Mouse (Mus musculus) megakaryocyte, embryonic 14.5 days (primary cell): Measurements from ENCODE around the gene Spag9. TPM values are rescaled to one million over a fixed set of nuclear protein-coding genes. Genes with fewer than 3 reads are reported as not detected.

Experiments used
- H3K27me3 ChIP-seq: replicated peaks from 2 replicates; pipeline ENCODE3; 2012; ENCODE audit warnings: inconsistent platforms
- H3K36me3 ChIP-seq: replicated peaks from 2 replicates; pipeline ENCODE3; 2012; ENCODE audit warnings: low read length, inconsistent platforms, mixed read lengths
- H3K4me1 ChIP-seq: 2 replicates; pipeline ENCODE4 v1.6.1; 2012; ENCODE audit warnings: inconsistent platforms
- H3K4me3 ChIP-seq: replicated peaks from 2 replicates; pipeline ENCODE3; 2012; ENCODE audit warnings: moderate library complexity, mild to moderate bottlenecking, inconsistent platforms
- H3K9me3 ChIP-seq: 2 replicates; pipeline ENCODE4 v1.6.1; 2012; ENCODE audit warnings: inconsistent platforms
- FLI1 ChIP-seq: IDR thresholded peaks from 2 replicates; pipeline ENCODE4 v1.6.1; 2012; ENCODE audit warnings: low read length, inconsistent platforms, mixed read lengths
- GATA1 ChIP-seq: IDR thresholded peaks from 3 replicates; pipeline ENCODE4 v1.6.1; 2012; ENCODE audit warnings: mixed read lengths, low read length, inconsistent platforms, borderline replicate concordance
- polyA plus RNA-seq: library from polyadenylated mRNA; stranded (reverse); fragments of >175 nt; gene quantifications from 2 replicates; pipeline ENCODE4 v1.2.3, GENCODE M21; 2012; ENCODE audit warnings: low replicate concordance; ENCODE audit not compliant: insufficient read depth

Gene Spag9
- polyA plus RNA-seq, 1 experiment: 2.9 TPM

GRCm38 (mm10) chr11:94126701-94127100 lies 130.8 kb downstream of the Spag9 start:
- Histone ChIP-seq H3K4me1 (peaks cover 7% of the 10 kb centered on the region), H3K9me3 (no peaks in the 10 kb centered on the region), H3K27me3 (peaks cover 2% of the 10 kb centered on the region), H3K4me3 (no peak overlapping the region), H3K36me3 (peaks cover 51% of the 10 kb centered on the region)
- TF ChIP-seq FLI1 (no peak), GATA1 (no peak)

- H3K9me3 ChIP-seq: no peaks in the 10 kb centered on the region
- peaks cover 38% of the 10 kb centered on the region for H3K36me3 ChIP-seq
- TF ChIP-seq FLI1 (no peak), GATA1 (no peak)
- H3K27me3 ChIP-seq: peaks cover 8% of the 10 kb centered on the region
- peaks cover 10% of the 10 kb centered on the region for H3K4me1 ChIP-seq
- no peak overlapping the region for H3K4me3 ChIP-seq
Measured at GRCm38 (mm10) chr11:94127966-94128365, 132.1 kb downstream of the Spag9 start.

- H3K4me3 ChIP-seq: no peak overlapping the region
- peaks cover 33% of the 10 kb centered on the region for H3K36me3 ChIP-seq
- H3K27me3 ChIP-seq: peaks cover 8% of the 10 kb centered on the region
- no peak for TF ChIP-seq FLI1
- TF ChIP-seq GATA1: no peak
- H3K9me3 ChIP-seq: no peaks in the 10 kb centered on the region
- peaks cover 15% of the 10 kb centered on the region for H3K4me1 ChIP-seq
Measured at GRCm38 (mm10) chr11:94128506-94128905, 132.6 kb downstream of the Spag9 start.

GRCm38 (mm10) chr11:94129261-94130059 lies 133.6 kb downstream of the Spag9 start:
- TF ChIP-seq GATA1: no peak
- H3K36me3 ChIP-seq: peaks cover 23% of the 10 kb centered on the region
- H3K9me3 ChIP-seq: no peaks in the 10 kb centered on the region
- H3K27me3 ChIP-seq: peaks cover 10% of the 10 kb centered on the region
- peaks cover 25% of the 10 kb centered on the region for H3K4me1 ChIP-seq
- no peak overlapping the region for H3K4me3 ChIP-seq

- Histone ChIP-seq H3K4me3 (no peak overlapping the region), H3K27me3 (peaks cover 14% of the 10 kb centered on the region)
- TF ChIP-seq FLI1: no peak
- no peak for TF ChIP-seq GATA1
Measured at GRCm38 (mm10) chr11:94130118-94131095, 134.5 kb downstream of the Spag9 start.

GRCm38 (mm10) chr11:94133344-94133955 lies 137.6 kb downstream of the Spag9 start:
- peaks cover 48% of the 10 kb centered on the region for H3K4me1 ChIP-seq

More at GRCm38 (mm10) chr11:94130118-94131095, 134.5 kb downstream of the Spag9 start:
- no peaks in the 10 kb centered on the region for H3K9me3 ChIP-seq
- peaks cover 34% of the 10 kb centered on the region for H3K4me1 ChIP-seq
- H3K36me3 ChIP-seq: peaks cover 14% of the 10 kb centered on the region

GRCm38 (mm10) chr11:94134076-94134838 lies 138.4 kb downstream of the Spag9 start:
- Histone ChIP-seq H3K27me3 (peaks cover 49% of the 10 kb centered on the region), H3K4me1 (peaks cover 48% of the 10 kb centered on the region)
- TF ChIP-seq FLI1: no peak
- no peak for TF ChIP-seq GATA1

More at GRCm38 (mm10) chr11:94133344-94133955, 137.6 kb downstream of the Spag9 start:
- Histone ChIP-seq H3K4me3 (peak overlapping the region; percentile 74), H3K9me3 (no peaks in the 10 kb centered on the region), H3K36me3 (peaks cover 3% of the 10 kb centered on the region), H3K27me3 (peaks cover 42% of the 10 kb centered on the region)
- TF ChIP-seq FLI1 (no peak), GATA1 (no peak)

GRCm38 (mm10) chr11:94135581-94136001 lies 139.7 kb downstream of the Spag9 start:
- no peak for TF ChIP-seq FLI1
- TF ChIP-seq GATA1: no peak
- no peak overlapping the region for H3K4me3 ChIP-seq
- H3K36me3 ChIP-seq: no peaks in the 10 kb centered on the region
- peaks cover 42% of the 10 kb centered on the region for H3K4me1 ChIP-seq
- H3K27me3 ChIP-seq: peaks cover 58% of the 10 kb centered on the region
- H3K9me3 ChIP-seq: no peaks in the 10 kb centered on the region

More at GRCm38 (mm10) chr11:94134076-94134838, 138.4 kb downstream of the Spag9 start:
- Histone ChIP-seq H3K9me3 (no peaks in the 10 kb centered on the region), H3K4me3 (peak overlapping the region; percentile 74), H3K36me3 (no peaks in the 10 kb centered on the region)

- peaks cover 67% of the 10 kb centered on the region for H3K27me3 ChIP-seq
- TF ChIP-seq FLI1: no peak
- no peak for TF ChIP-seq GATA1
- no peaks in the 10 kb centered on the region for H3K36me3 ChIP-seq
- H3K4me3 ChIP-seq: no peak overlapping the region
- H3K4me1 ChIP-seq: peaks cover 47% of the 10 kb centered on the region
- H3K9me3 ChIP-seq: no peaks in the 10 kb centered on the region
Measured at GRCm38 (mm10) chr11:94136656-94137055, 140.8 kb downstream of the Spag9 start.
